ENCODE assay signal across 8 mouse cellular contexts in genomic region chr2:73572539-73573372, GRCm38 (mm10). TPM values are rescaled to one million over a fixed set of nuclear protein-coding genes. Genes with fewer than 3 reads are reported as not detected.
DNase-seq lines count a peak whose midpoint lies in the region; ATAC-seq and TF ChIP-seq lines count a peak whose summit lies in the region.

No protein-coding gene starts in this region.

- no peaks in the 10 kb centered on the region for H3K27me3 ChIP-seq in embryonic facial prominence, embryonic 11.5 days (ENCODE audit: control insufficient read depth, insufficient read depth, low read length)
- H3K27me3 ChIP-seq in intestine, postnatal 0 days (replicated peaks; ENCODE audit: control insufficient read depth, insufficient read depth, low read length) = no peaks in the 10 kb centered on the region
- H3K27me3 ChIP-seq in midbrain, embryonic 14.5 days (ENCODE audit: control insufficient read depth, insufficient read depth, low read length) = no peaks in the 10 kb centered on the region
- H3K27me3 ChIP-seq in stomach, embryonic 14.5 days (ENCODE audit: control insufficient read depth, insufficient read depth, low read length) = no peaks in the 10 kb centered on the region

- peak; percentile 44 for DNase-seq in A20 (ENCODE audit: low read depth, low spot score)
- peak; percentile 52 for DNase-seq in adrenal gland, adult 8-10 months
- peak; percentile 91 for DNase-seq in embryonic facial prominence, embryonic 11.5 days (ENCODE audit: low spot score)
- DNase-seq in heart, adult 11 months = peak; percentile 95
- DNase-seq in left cerebral cortex, postnatal 25 days (ENCODE audit: low spot score in 2 of 2) = peak; percentile 89 to 97
- DNase-seq in midbrain, embryonic 14.5 days = peak; percentile 95

- peak overlapping the region; percentile 44 for H3K4me2 ChIP-seq in embryonic facial prominence, embryonic 11.5 days (ENCODE audit: low read depth, low read length)
- peak overlapping the region; percentile 13; the same call in 1 of the 2 replicates for H3K4me2 ChIP-seq in intestine, postnatal 0 days (replicated peaks; ENCODE audit: low read depth)
- peak overlapping the region; percentile 54 for H3K4me2 ChIP-seq in midbrain, embryonic 14.5 days (ENCODE audit: low read length)
- H3K4me2 ChIP-seq in stomach, embryonic 14.5 days (replicated peaks; ENCODE audit: low read depth, low read length) = peak overlapping the region; percentile 40

- H3K9me3 ChIP-seq in embryonic facial prominence, embryonic 11.5 days (replicated peaks; ENCODE audit: control insufficient read depth, low read length) = no peaks in the 10 kb centered on the region
- no peaks in the 10 kb centered on the region for H3K9me3 ChIP-seq in intestine, postnatal 0 days (ENCODE audit: control insufficient read depth)
- H3K9me3 ChIP-seq in midbrain, embryonic 14.5 days (ENCODE audit: control insufficient read depth, low read length) = no peaks in the 10 kb centered on the region
- no peaks in the 10 kb centered on the region for H3K9me3 ChIP-seq in stomach, embryonic 14.5 days (ENCODE audit: control insufficient read depth, low read depth, low read length)

- peaks cover 2% of the 10 kb centered on the region; the same call in 1 of the 2 replicates for H3K4me1 ChIP-seq in embryonic facial prominence, embryonic 11.5 days (ENCODE audit: control insufficient read depth, insufficient read depth, low read length)
- H3K4me1 ChIP-seq in intestine, postnatal 0 days (replicated peaks; ENCODE audit: control insufficient read depth, insufficient read depth, low read length) = no peaks in the 10 kb centered on the region
- 0 out of 2 replicates have a peak, but pooled peaks cover 3% of the 10 kb centered on the region for H3K4me1 ChIP-seq in midbrain, embryonic 14.5 days (ENCODE audit: control insufficient read depth, insufficient read depth, low read length)
- no peaks in the 10 kb centered on the region for H3K4me1 ChIP-seq in stomach, embryonic 14.5 days (ENCODE audit: control insufficient read depth, insufficient read depth, low read length)

- H3K9ac ChIP-seq in embryonic facial prominence, embryonic 11.5 days (replicated peaks; ENCODE audit: low read length) = no peak overlapping the region; the same call in 1 of the 2 replicates
- H3K9ac ChIP-seq in intestine, postnatal 0 days (ENCODE audit: low read depth, low read length) = no peak overlapping the region
- peak overlapping the region; percentile 45; the same call in 1 of the 2 replicates for H3K9ac ChIP-seq in midbrain, embryonic 14.5 days (replicated peaks; ENCODE audit: low read length)
- H3K9ac ChIP-seq in stomach, embryonic 14.5 days (replicated peaks; ENCODE audit: low read depth, low read length) = no peak overlapping the region

- 13% methylated on average over 23 of the region's 23 CpGs for WGBS in embryonic facial prominence, embryonic 11.5 days
- 40% methylated on average over 23 of the region's 23 CpGs for WGBS in intestine, postnatal 0 days
- WGBS in midbrain, embryonic 14.5 days = 14% methylated on average over 23 of the region's 23 CpGs
- WGBS in stomach, embryonic 14.5 days = 31% methylated on average over 23 of the region's 23 CpGs

- H3K27ac ChIP-seq in embryonic facial prominence, embryonic 11.5 days (replicated peaks; ENCODE audit: low read depth, low read length) = peak overlapping the region; percentile 62; the same call in 1 of the 2 replicates
- H3K27ac ChIP-seq in intestine, postnatal 0 days (ENCODE audit: low read depth, low read length) = no peak overlapping the region
- H3K27ac ChIP-seq in midbrain, embryonic 14.5 days (replicated peaks; ENCODE audit: low read depth, low read length) = peak overlapping the region; percentile 50
- H3K27ac ChIP-seq in stomach, embryonic 14.5 days (ENCODE audit: low read length) = no peak overlapping the region

- H3K4me3 ChIP-seq in embryonic facial prominence, embryonic 11.5 days (ENCODE audit: low read depth, low read length) = peak overlapping the region; percentile 22
- H3K4me3 ChIP-seq in intestine, postnatal 0 days (ENCODE audit: low read depth, low read length) = no peak overlapping the region
- H3K4me3 ChIP-seq in midbrain, embryonic 14.5 days (replicated peaks; ENCODE audit: low read depth, low read length) = peak overlapping the region; percentile 33
- H3K4me3 ChIP-seq in stomach, embryonic 14.5 days (ENCODE audit: low read depth, low read length) = peak overlapping the region; percentile 8; the same call in 1 of the 2 replicates

- no peaks in the 10 kb centered on the region for H3K36me3 ChIP-seq in embryonic facial prominence, embryonic 11.5 days (replicated peaks; ENCODE audit: control insufficient read depth, insufficient read depth, low read depth, low read length)
- no peaks in the 10 kb centered on the region for H3K36me3 ChIP-seq in intestine, postnatal 0 days (ENCODE audit: control insufficient read depth, insufficient read depth)
- no peaks in the 10 kb centered on the region for H3K36me3 ChIP-seq in midbrain, embryonic 14.5 days (ENCODE audit: control insufficient read depth, insufficient read depth, low read length)
- H3K36me3 ChIP-seq in stomach, embryonic 14.5 days (ENCODE audit: control insufficient read depth, insufficient read depth, low read length) = no peaks in the 10 kb centered on the region

- TF ChIP-seq CTCF in intestine, postnatal 0 days (IDR thresholded peaks at IDR 0.05; ENCODE audit: low read depth) = peak; percentile 92

- peak; percentile 80 for ATAC-seq in embryonic facial prominence, embryonic 11.5 days (replicated peaks; ENCODE audit: insufficient number of reproducible peaks, low FRiP score, low TSS enrichment, low read depth)
- ATAC-seq in intestine, postnatal 0 days = peak; percentile 69; the same call in 1 of the 2 replicates
- ATAC-seq in midbrain, embryonic 14.5 days (ENCODE audit: low FRiP score, low TSS enrichment) = peak; percentile 93
- ATAC-seq in stomach, embryonic 14.5 days (ENCODE audit: insufficient number of reproducible peaks, insufficient read depth, low FRiP score, low read depth) = no peak

- intact Hi-C loops in left cerebral cortex, postnatal 25 days (cut with DNase I) = loop anchor here (2.0 to 10.0 kb wide), 2 partner anchors 24 to 322 kb away; partner anchors contain the start of gene Atf2

RNA-seq across cellular contexts. Expression of gene Chrna1, which starts 7.4 kb away (rescaled TPM):
- under 1 TPM in 3 of 4 experiments, not detected in 1; 0.05 to 0.09 (median 0.06) TPM for total RNA-seq in adrenal gland, adult 8-10 months (2022)
- 0.88 and 1.2 TPM in 2 replicates for polyA plus RNA-seq in embryonic facial prominence, embryonic 11.5 days (2014; fragmentation: Nextera tagmentation; extraction: Ambion mirVana)
- polyA plus RNA-seq in intestine, postnatal 0 days (2015; fragmentation: Nextera tagmentation; extraction: Ambion mirVana) = 0.08 and 0.12 TPM in 2 replicates
- total RNA-seq in left cerebral cortex, postnatal 25 days (2021) = under 1 TPM in 1 of 2 experiments, not detected in 1; 0.18 TPM
- 0.18 and 0.20 TPM in 2 replicates for polyA plus RNA-seq in midbrain, embryonic 14.5 days (2014; fragmentation: Nextera tagmentation; extraction: Ambion mirVana)
- polyA plus RNA-seq in stomach, embryonic 14.5 days (2014; fragmentation: Nextera tagmentation; extraction: Ambion mirVana) = 0.07 and 0.11 TPM in 2 replicates

RNA-seq across cellular contexts. Expression of gene Wipf1, which starts 43.2 kb away (rescaled TPM):
- total RNA-seq in adrenal gland, adult 8-10 months (2022) = 10 to 100 TPM; 14.3 to 30.5 (median 19.8) TPM
- polyA plus RNA-seq in embryonic facial prominence, embryonic 11.5 days (2014; fragmentation: Nextera tagmentation; extraction: Ambion mirVana) = 15.9 and 17.5 TPM in 2 replicates
- 9.9 and 10.3 TPM in 2 replicates for polyA plus RNA-seq in intestine, postnatal 0 days (2015; fragmentation: Nextera tagmentation; extraction: Ambion mirVana)
- 1 to 10 TPM; 7.0 to 8.4 TPM for total RNA-seq in left cerebral cortex, postnatal 25 days (2021)
- polyA plus RNA-seq in midbrain, embryonic 14.5 days (2014; fragmentation: Nextera tagmentation; extraction: Ambion mirVana) = 1.7 and 2.8 TPM in 2 replicates
- polyA plus RNA-seq in stomach, embryonic 14.5 days (2014; fragmentation: Nextera tagmentation; extraction: Ambion mirVana) = 11.5 and 12.0 TPM in 2 replicates

Comparison
In these comparisons a context has a peak if more than half of its experiments do, and no peak if none do; other contexts are left out.
1. DNase-seq: peak in every context shown above with its lines; median percentile 95 in heart, adult 11 months; 95 in midbrain, embryonic 14.5 days; 93 in left cerebral cortex, postnatal 25 days; 91 in embryonic facial prominence, embryonic 11.5 days; 52 in adrenal gland, adult 8-10 months; 44 in A20.
2. H3K27ac ChIP-seq: peak in embryonic facial prominence, embryonic 11.5 days (single experiment) and midbrain, embryonic 14.5 days (single experiment); none in intestine, postnatal 0 days (single experiment) and stomach, embryonic 14.5 days (single experiment).
3. Peak in every context shown above with its lines, with median percentiles within 50 percentile points of each other: H3K4me2 ChIP-seq.